Mouse (Mus musculus): ENCODE data around the gene Lbh. TPM values are rescaled to one million over a fixed set of nuclear protein-coding genes. Genes with fewer than 3 reads are reported as not detected.

Gene Lbh
- polyA plus RNA-seq, 1 experiment, result 147 TPM

GRCm38 (mm10) chr17:72911751-72912150 is 6.4 kb upstream of the Lbh start:
- peak; percentile 47 for DNase-seq (ENCODE audit: low read depth)
- TF ChIP-seq CTCF (IDR thresholded peaks at IDR 0.05; ENCODE audit: borderline replicate concordance, extremely low read depth, insufficient read depth, insufficient read length) (no peak), POLR2A (IDR thresholded peaks at IDR 0.05; ENCODE audit: borderline replicate concordance, extremely low read depth, insufficient read depth, insufficient read length, poor library complexity, severe bottlenecking) (no peak)

GRCm38 (mm10) chr17:72914082-72914481 is 4.0 kb upstream of the Lbh start:
- TF ChIP-seq POLR2A (IDR thresholded peaks at IDR 0.05; ENCODE audit: borderline replicate concordance, extremely low read depth, insufficient read depth, insufficient read length, poor library complexity, severe bottlenecking) (no peak), CTCF (IDR thresholded peaks at IDR 0.05; ENCODE audit: borderline replicate concordance, extremely low read depth, insufficient read depth, insufficient read length) (no peak)
- DNase-seq (ENCODE audit: low read depth), result no peak

- TF ChIP-seq POLR2A (IDR thresholded peaks at IDR 0.05; ENCODE audit: borderline replicate concordance, extremely low read depth, insufficient read depth, insufficient read length, poor library complexity, severe bottlenecking), result peak; percentile 13; the same call in 1 of the 2 replicates
- TF ChIP-seq CTCF (IDR thresholded peaks at IDR 0.05; ENCODE audit: borderline replicate concordance, extremely low read depth, insufficient read depth, insufficient read length), result peak; percentile 33; the same call in 1 of the 2 replicates
- peak; percentile 86 for DNase-seq (ENCODE audit: low read depth)
Measured at GRCm38 (mm10) chr17:72917241-72918030, 669 bp upstream of the Lbh start.

- TF ChIP-seq CTCF (IDR thresholded peaks at IDR 0.05; ENCODE audit: borderline replicate concordance, extremely low read depth, insufficient read depth, insufficient read length) (no peak), POLR2A (IDR thresholded peaks at IDR 0.05; ENCODE audit: borderline replicate concordance, extremely low read depth, insufficient read depth, insufficient read length, poor library complexity, severe bottlenecking) (0 out of 2 replicates have a peak, but pooled peaks have one; percentile 6)
Measured at GRCm38 (mm10) chr17:72918571-72919541, 751 bp downstream of the Lbh start.

GRCm38 (mm10) chr17:72919641-72920040 is 1.5 kb downstream of the Lbh start:
- no peak for TF ChIP-seq POLR2A (IDR thresholded peaks at IDR 0.05; ENCODE audit: borderline replicate concordance, extremely low read depth, insufficient read depth, insufficient read length, poor library complexity, severe bottlenecking)
- TF ChIP-seq CTCF (IDR thresholded peaks at IDR 0.05; ENCODE audit: borderline replicate concordance, extremely low read depth, insufficient read depth, insufficient read length), result no peak
- no peak for DNase-seq (ENCODE audit: low read depth)

More at GRCm38 (mm10) chr17:72918571-72919541, 751 bp downstream of the Lbh start:
- DNase-seq (ENCODE audit: low read depth), result peak; percentile 81

GRCm38 (mm10) chr17:72920430-72920829 is 2.3 kb downstream of the Lbh start:
- no peak for DNase-seq (ENCODE audit: low read depth)
- TF ChIP-seq POLR2A (IDR thresholded peaks at IDR 0.05; ENCODE audit: borderline replicate concordance, extremely low read depth, insufficient read depth, insufficient read length, poor library complexity, severe bottlenecking), result no peak
- no peak for TF ChIP-seq CTCF (IDR thresholded peaks at IDR 0.05; ENCODE audit: borderline replicate concordance, extremely low read depth, insufficient read depth, insufficient read length)

GRCm38 (mm10) chr17:72920971-72921370 is 2.9 kb downstream of the Lbh start:
- no peak for TF ChIP-seq POLR2A (IDR thresholded peaks at IDR 0.05; ENCODE audit: borderline replicate concordance, extremely low read depth, insufficient read depth, insufficient read length, poor library complexity, severe bottlenecking)
- TF ChIP-seq CTCF (IDR thresholded peaks at IDR 0.05; ENCODE audit: borderline replicate concordance, extremely low read depth, insufficient read depth, insufficient read length), result no peak
- no peak for DNase-seq (ENCODE audit: low read depth)

- TF ChIP-seq POLR2A (IDR thresholded peaks at IDR 0.05; ENCODE audit: borderline replicate concordance, extremely low read depth, insufficient read depth, insufficient read length, poor library complexity, severe bottlenecking) (no peak), CTCF (IDR thresholded peaks at IDR 0.05; ENCODE audit: borderline replicate concordance, extremely low read depth, insufficient read depth, insufficient read length) (no peak)
- no peak for DNase-seq (ENCODE audit: low read depth)
Measured at GRCm38 (mm10) chr17:72922206-72922605, 4.1 kb downstream of the Lbh start.

GRCm38 (mm10) chr17:72923283-72923682 is 5.2 kb downstream of the Lbh start:
- DNase-seq (ENCODE audit: low read depth), result no peak
- TF ChIP-seq CTCF (IDR thresholded peaks at IDR 0.05; ENCODE audit: borderline replicate concordance, extremely low read depth, insufficient read depth, insufficient read length) (no peak), POLR2A (IDR thresholded peaks at IDR 0.05; ENCODE audit: borderline replicate concordance, extremely low read depth, insufficient read depth, insufficient read length, poor library complexity, severe bottlenecking) (no peak)

GRCm38 (mm10) chr17:72924295-72924694 is 6.2 kb downstream of the Lbh start:
- no peak for DNase-seq (ENCODE audit: low read depth)
- TF ChIP-seq CTCF (IDR thresholded peaks at IDR 0.05; ENCODE audit: borderline replicate concordance, extremely low read depth, insufficient read depth, insufficient read length), result no peak
- TF ChIP-seq POLR2A (IDR thresholded peaks at IDR 0.05; ENCODE audit: borderline replicate concordance, extremely low read depth, insufficient read depth, insufficient read length, poor library complexity, severe bottlenecking), result no peak

GRCm38 (mm10) chr17:72925111-72925510 is 7.0 kb downstream of the Lbh start:
- TF ChIP-seq CTCF (IDR thresholded peaks at IDR 0.05; ENCODE audit: borderline replicate concordance, extremely low read depth, insufficient read depth, insufficient read length) (no peak), POLR2A (IDR thresholded peaks at IDR 0.05; ENCODE audit: borderline replicate concordance, extremely low read depth, insufficient read depth, insufficient read length, poor library complexity, severe bottlenecking) (no peak)
- no peak for DNase-seq (ENCODE audit: low read depth)
